Mouse (Mus musculus): ENCODE measurements around the gene Ppm1b. TPM values are rescaled to one million over a fixed set of nuclear protein-coding genes. Genes with fewer than 3 reads are reported as not detected.
A peak's percentile ranks its signal among the peaks of the same experiment; 100 is the strongest.

Ppm1b gene
- polyA plus RNA-seq, 1 experiment from 2014 or later = 36.9 TPM

- 75% methylated on average over 9 of the region's 9 CpGs for WGBS
Measured at GRCm38 (mm10) chr17:84940017-84940731, 16.4 kb upstream of the Ppm1b start.

GRCm38 (mm10) chr17:84941291-84941868 lies 15.2 kb upstream of the Ppm1b start:
- H3K27ac ChIP-seq (replicated peaks) = no peak overlapping the region
- H3K36me3 ChIP-seq (ENCODE audit: control insufficient read depth, insufficient read depth, low read length) = no peaks in the 10 kb centered on the region
- no peak overlapping the region for H3K4me2 ChIP-seq (replicated peaks; ENCODE audit: low read depth)
- TF ChIP-seq EP300 (optimal IDR thresholded peaks at IDR 0.05) = no peak
- no peak for TF ChIP-seq CTCF (IDR thresholded peaks at IDR 0.05; ENCODE audit: low read depth)
- H3K4me3 ChIP-seq (ENCODE audit: low read depth, low read length) = no peak overlapping the region
- H3K4me1 ChIP-seq (replicated peaks; ENCODE audit: control insufficient read depth, insufficient read depth) = no peaks in the 10 kb centered on the region
- 83% methylated on average over 12 of the region's 13 CpGs for WGBS
- H3K9me3 ChIP-seq (ENCODE audit: control insufficient read depth, low read length) = no peaks in the 10 kb centered on the region
- ATAC-seq (ENCODE audit: low FRiP score, low TSS enrichment) = peak; percentile 32; the same call in 1 of the 2 replicates
- no peak for DNase-seq (ENCODE audit: low spot score)
- no peaks in the 10 kb centered on the region for H3K27me3 ChIP-seq (ENCODE audit: control insufficient read depth, insufficient read depth, low read length)
- H3K9ac ChIP-seq (ENCODE audit: low read length) = no peak overlapping the region

More at GRCm38 (mm10) chr17:84940017-84940731, 16.4 kb upstream of the Ppm1b start:
- H3K27ac ChIP-seq (replicated peaks) = no peak overlapping the region
- ATAC-seq (ENCODE audit: low FRiP score, low TSS enrichment) (no peak), DNase-seq (ENCODE audit: low spot score) (no peak)
- H3K9me3 ChIP-seq (ENCODE audit: control insufficient read depth, low read length) = no peaks in the 10 kb centered on the region
- no peaks in the 10 kb centered on the region for H3K4me1 ChIP-seq (replicated peaks; ENCODE audit: control insufficient read depth, insufficient read depth)
- no peaks in the 10 kb centered on the region for H3K36me3 ChIP-seq (ENCODE audit: control insufficient read depth, insufficient read depth, low read length)
- no peaks in the 10 kb centered on the region for H3K27me3 ChIP-seq (ENCODE audit: control insufficient read depth, insufficient read depth, low read length)
- no peak overlapping the region for H3K9ac ChIP-seq (ENCODE audit: low read length)
- no peak overlapping the region for H3K4me2 ChIP-seq (replicated peaks; ENCODE audit: low read depth)
- no peak for TF ChIP-seq EP300 (optimal IDR thresholded peaks at IDR 0.05)
- TF ChIP-seq CTCF (IDR thresholded peaks at IDR 0.05; ENCODE audit: low read depth) = no peak
- no peak overlapping the region for H3K4me3 ChIP-seq (ENCODE audit: low read depth, low read length)

- DNase-seq (ENCODE audit: low spot score) (no peak), ATAC-seq (ENCODE audit: low FRiP score, low TSS enrichment) (no peak)
- Histone ChIP-seq H3K27me3 (ENCODE audit: control insufficient read depth, insufficient read depth, low read length) (no peaks in the 10 kb centered on the region), H3K9me3 (ENCODE audit: control insufficient read depth, low read length) (no peaks in the 10 kb centered on the region), H3K36me3 (ENCODE audit: control insufficient read depth, insufficient read depth, low read length) (no peaks in the 10 kb centered on the region), H3K4me1 (replicated peaks; ENCODE audit: control insufficient read depth, insufficient read depth) (no peaks in the 10 kb centered on the region), H3K4me3 (ENCODE audit: low read depth, low read length) (no peak overlapping the region), H3K27ac (replicated peaks) (no peak overlapping the region), H3K4me2 (replicated peaks; ENCODE audit: low read depth) (no peak overlapping the region), H3K9ac (ENCODE audit: low read length) (no peak overlapping the region)
- 62% methylated on average over 10 of the region's 10 CpGs for WGBS
- TF ChIP-seq CTCF (IDR thresholded peaks at IDR 0.05; ENCODE audit: low read depth) (no peak), EP300 (optimal IDR thresholded peaks at IDR 0.05) (no peak)
Measured at GRCm38 (mm10) chr17:84942358-84943032, 14.0 kb upstream of the Ppm1b start.

GRCm38 (mm10) chr17:84943033-84943393 lies 13.5 kb upstream of the Ppm1b start:
- no peaks in the 10 kb centered on the region for H3K9me3 ChIP-seq (ENCODE audit: control insufficient read depth, low read length)
- 42% methylated on average over 2 of the region's 2 CpGs for WGBS
- no peaks in the 10 kb centered on the region for H3K36me3 ChIP-seq (ENCODE audit: control insufficient read depth, insufficient read depth, low read length)
- DNase-seq (ENCODE audit: low spot score) (no peak), ATAC-seq (ENCODE audit: low FRiP score, low TSS enrichment) (no peak)
- H3K4me1 ChIP-seq (replicated peaks; ENCODE audit: control insufficient read depth, insufficient read depth) = no peaks in the 10 kb centered on the region
- H3K4me3 ChIP-seq (ENCODE audit: low read depth, low read length) = no peak overlapping the region
- H3K9ac ChIP-seq (ENCODE audit: low read length) = no peak overlapping the region
- no peak overlapping the region for H3K27ac ChIP-seq (replicated peaks)
- no peak overlapping the region for H3K4me2 ChIP-seq (replicated peaks; ENCODE audit: low read depth)
- H3K27me3 ChIP-seq (ENCODE audit: control insufficient read depth, insufficient read depth, low read length) = no peaks in the 10 kb centered on the region
- TF ChIP-seq CTCF (IDR thresholded peaks at IDR 0.05; ENCODE audit: low read depth) = no peak
- no peak for TF ChIP-seq EP300 (optimal IDR thresholded peaks at IDR 0.05)

- no peak overlapping the region for H3K4me2 ChIP-seq (replicated peaks; ENCODE audit: low read depth)
- no peak overlapping the region for H3K9ac ChIP-seq (ENCODE audit: low read length)
- H3K27ac ChIP-seq (replicated peaks) = no peak overlapping the region
- ATAC-seq (ENCODE audit: low FRiP score, low TSS enrichment) (no peak), DNase-seq (ENCODE audit: low spot score) (no peak)
- 81% methylated on average over 6 of the region's 6 CpGs for WGBS
- no peaks in the 10 kb centered on the region for H3K27me3 ChIP-seq (ENCODE audit: control insufficient read depth, insufficient read depth, low read length)
- H3K4me1 ChIP-seq (replicated peaks; ENCODE audit: control insufficient read depth, insufficient read depth) = no peaks in the 10 kb centered on the region
- no peak overlapping the region for H3K4me3 ChIP-seq (ENCODE audit: low read depth, low read length)
- no peaks in the 10 kb centered on the region for H3K9me3 ChIP-seq (ENCODE audit: control insufficient read depth, low read length)
- TF ChIP-seq CTCF (IDR thresholded peaks at IDR 0.05; ENCODE audit: low read depth) = no peak
- TF ChIP-seq EP300 (optimal IDR thresholded peaks at IDR 0.05) = no peak
- no peaks in the 10 kb centered on the region for H3K36me3 ChIP-seq (ENCODE audit: control insufficient read depth, insufficient read depth, low read length)
Measured at GRCm38 (mm10) chr17:84944348-84944747, 12.2 kb upstream of the Ppm1b start.

- WGBS = 93% methylated on average over 5 of the region's 5 CpGs
- ATAC-seq (ENCODE audit: low FRiP score, low TSS enrichment) (no peak), DNase-seq (ENCODE audit: low spot score) (no peak)
- TF ChIP-seq EP300 (optimal IDR thresholded peaks at IDR 0.05) (no peak), CTCF (IDR thresholded peaks at IDR 0.05; ENCODE audit: low read depth) (no peak)
- Histone ChIP-seq H3K4me2 (replicated peaks; ENCODE audit: low read depth) (no peak overlapping the region), H3K9ac (ENCODE audit: low read length) (no peak overlapping the region), H3K4me3 (ENCODE audit: low read depth, low read length) (no peak overlapping the region), H3K4me1 (replicated peaks; ENCODE audit: control insufficient read depth, insufficient read depth) (0 out of 2 replicates have a peak, but pooled peaks cover 2% of the 10 kb centered on the region), H3K36me3 (ENCODE audit: control insufficient read depth, insufficient read depth, low read length) (no peaks in the 10 kb centered on the region), H3K9me3 (ENCODE audit: control insufficient read depth, low read length) (no peaks in the 10 kb centered on the region), H3K27ac (replicated peaks) (no peak overlapping the region), H3K27me3 (ENCODE audit: control insufficient read depth, insufficient read depth, low read length) (no peaks in the 10 kb centered on the region)
Measured at GRCm38 (mm10) chr17:84952521-84952920, 4.0 kb upstream of the Ppm1b start.
